Mouse (Mus musculus): ENCODE measurements around the gene A630089N07Rik.
"Not testable (repeated sequence)": the region's sequence is repeated elsewhere in the genome, so short reads cannot be mapped to it uniquely, and the experiment has no call there.

The A630089N07Rik gene

DNA sequence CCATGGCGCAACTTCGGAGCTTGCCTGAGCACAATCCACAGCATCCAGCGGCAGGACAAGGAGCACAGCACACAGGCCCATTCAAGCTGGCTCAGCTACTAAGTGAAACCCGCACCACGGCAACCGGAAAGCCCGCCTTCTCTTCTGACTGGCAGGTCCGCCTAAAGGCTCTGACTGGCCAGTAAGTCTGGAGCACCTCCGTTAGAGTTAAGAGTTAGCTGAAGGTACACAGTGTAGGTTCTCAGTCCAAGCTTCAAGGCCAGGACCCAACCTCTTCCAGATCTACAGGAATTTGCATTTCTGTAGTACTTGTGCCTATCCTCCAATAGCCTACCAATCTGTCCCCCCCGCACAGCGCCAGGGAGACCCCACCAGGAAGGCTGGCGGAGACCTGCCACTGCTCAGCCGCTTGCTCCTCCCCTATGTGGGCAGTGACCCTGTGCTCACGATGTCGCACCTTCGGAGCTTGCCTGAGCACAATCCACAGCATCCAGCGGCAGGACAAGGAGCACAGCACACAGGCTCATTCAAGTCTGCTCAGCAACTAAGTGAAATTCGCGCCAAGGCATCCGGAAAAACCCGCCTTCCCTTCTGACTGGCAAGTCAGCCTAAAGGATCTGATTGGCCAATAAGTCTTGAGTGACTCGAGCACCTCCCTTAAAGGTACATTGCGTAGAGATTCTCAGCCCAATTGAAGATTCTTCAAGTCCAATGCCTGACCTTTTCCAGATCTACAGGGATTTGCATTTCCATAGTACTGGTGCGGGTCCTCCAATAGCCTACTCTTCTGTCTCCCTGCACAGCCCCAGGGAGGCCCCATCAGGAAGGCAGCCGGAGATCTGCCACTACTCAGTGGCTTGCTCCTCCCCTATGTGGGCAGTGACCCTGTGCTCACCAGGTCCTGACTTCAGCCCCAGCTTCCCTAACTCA, at the start of gene A630089N07Rik:
A630089N07Rik (minus strand) TSS at position 562 of the 930 bp plus-strand sequence.
- peak; percentile 66 for DNase-seq (ENCODE audit: low read depth, low spot score)

DNA sequence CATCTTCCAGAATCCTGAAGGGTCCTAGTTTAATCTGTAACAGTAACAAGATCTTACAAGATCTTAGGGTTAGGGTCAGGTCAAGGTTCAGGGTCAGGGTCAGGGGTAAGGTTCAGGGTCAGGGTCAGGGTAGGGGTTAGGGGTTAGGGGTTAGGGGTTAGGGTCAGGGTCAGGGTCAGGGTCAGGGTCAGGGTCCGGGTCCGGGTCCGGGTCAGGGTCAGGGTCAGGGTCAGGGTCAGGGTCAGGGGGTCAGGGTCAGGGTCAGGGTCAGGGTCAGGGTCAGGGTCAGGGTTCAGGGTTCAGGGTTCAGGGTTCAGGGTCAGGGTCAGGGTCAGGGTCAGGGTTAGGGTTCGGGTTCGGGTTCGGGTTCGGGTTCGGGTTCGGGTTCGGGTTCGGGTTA, 24.9 kb upstream of the A630089N07Rik start:
- DNase-seq (ENCODE audit: low read depth, low spot score) = peak; percentile 3

- not testable (repeated sequence) for DNase-seq (ENCODE audit: low read depth, low spot score)
These were observed 731 bp downstream of the A630089N07Rik start for GRCm38 (mm10) chr16:98081550-98081888.

GRCm38 (mm10) chr16:98081140-98081539, 1.1 kb downstream of the A630089N07Rik start:
- DNase-seq (ENCODE audit: low read depth, low spot score) = not testable (repeated sequence)

DNA sequence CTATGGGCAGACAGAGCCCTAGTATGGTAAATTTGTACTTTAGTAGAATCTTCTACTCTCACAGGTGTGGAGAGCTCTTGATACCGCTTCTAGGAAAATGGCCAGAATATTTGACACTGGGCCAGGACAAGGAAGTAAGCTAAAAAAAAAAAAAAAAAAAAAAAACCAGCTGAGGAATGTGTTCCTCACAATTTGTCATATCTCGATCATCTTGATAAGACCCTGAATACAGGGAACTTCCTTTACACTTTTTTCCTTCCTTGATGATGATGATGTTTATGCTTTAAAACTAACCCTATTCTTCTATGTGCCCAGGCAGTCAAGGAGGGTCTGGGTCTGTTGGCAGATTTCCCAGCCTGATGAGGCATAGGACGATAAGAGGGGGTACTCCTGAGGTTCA, 2.9 kb downstream of the A630089N07Rik start:
- DNase-seq (ENCODE audit: low read depth, low spot score) = not testable (repeated sequence)

DNA sequence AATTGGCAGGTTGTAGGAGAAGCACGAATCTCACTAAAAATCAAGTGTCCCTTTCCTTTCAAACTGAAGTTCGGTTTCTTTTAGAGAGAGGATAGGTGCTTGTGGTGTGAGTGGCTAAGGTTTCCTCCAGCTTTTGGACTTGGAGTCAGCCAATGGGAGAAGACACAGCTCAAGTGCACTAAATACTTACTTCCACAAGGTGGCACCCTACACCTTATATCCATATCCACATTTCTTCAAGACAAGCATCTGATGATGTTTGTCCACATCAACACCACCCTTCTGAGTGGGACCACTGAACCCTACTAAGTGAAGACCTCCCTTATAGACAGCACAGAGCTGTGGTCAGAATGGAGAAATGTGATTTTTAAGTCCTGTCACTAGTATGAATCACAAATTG, 40.6 kb downstream of the A630089N07Rik start:
- DNase-seq (ENCODE audit: low read depth, low spot score) = no peak

DNA sequence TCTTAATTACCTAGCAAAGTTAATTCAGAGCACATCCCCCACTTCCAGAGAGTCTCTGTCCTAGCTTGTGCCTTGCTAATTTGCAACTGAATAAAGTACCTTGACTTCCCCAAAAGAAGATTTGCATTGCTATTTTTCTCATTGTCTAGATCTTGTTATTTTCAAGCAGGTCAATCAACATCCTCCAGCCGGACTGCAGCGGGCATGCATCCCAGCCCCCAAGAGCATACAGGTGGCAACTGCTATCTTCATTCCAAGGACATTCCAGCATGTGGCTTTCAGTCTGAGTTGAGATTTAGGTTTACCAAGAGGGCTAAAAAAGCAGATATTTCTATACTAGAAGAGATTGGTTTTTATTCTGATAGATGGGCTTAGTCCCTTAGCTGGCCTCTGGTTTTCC, 47.3 kb downstream of the A630089N07Rik start:
- DNase-seq (ENCODE audit: low read depth, low spot score) = not testable (repeated sequence)

DNA sequence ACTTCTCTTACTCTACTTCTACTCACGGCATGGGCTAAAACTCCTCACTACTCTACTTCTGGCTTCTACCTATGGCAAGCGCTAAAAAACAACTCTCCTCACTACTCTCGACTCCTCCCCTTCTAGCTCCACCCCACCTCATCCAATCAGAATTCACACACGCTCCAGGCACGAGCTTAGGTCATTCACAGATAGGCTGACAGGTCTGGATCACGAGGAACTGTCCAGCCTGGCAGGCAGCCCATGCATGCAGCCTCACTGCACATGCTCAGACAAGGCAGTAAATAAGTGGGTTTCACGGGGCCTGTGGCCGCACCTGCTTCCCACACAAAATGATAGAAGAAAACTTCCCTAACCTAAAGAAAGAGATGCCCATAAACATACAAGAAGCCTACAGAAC, 56.1 kb downstream of the A630089N07Rik start:
- not testable (repeated sequence) for DNase-seq (ENCODE audit: low read depth, low spot score)

GRCm38 (mm10) chr16:98022657-98023345, 59.4 kb downstream of the A630089N07Rik start:
- peak; percentile 74 for DNase-seq (ENCODE audit: low read depth, low spot score)

DNA sequence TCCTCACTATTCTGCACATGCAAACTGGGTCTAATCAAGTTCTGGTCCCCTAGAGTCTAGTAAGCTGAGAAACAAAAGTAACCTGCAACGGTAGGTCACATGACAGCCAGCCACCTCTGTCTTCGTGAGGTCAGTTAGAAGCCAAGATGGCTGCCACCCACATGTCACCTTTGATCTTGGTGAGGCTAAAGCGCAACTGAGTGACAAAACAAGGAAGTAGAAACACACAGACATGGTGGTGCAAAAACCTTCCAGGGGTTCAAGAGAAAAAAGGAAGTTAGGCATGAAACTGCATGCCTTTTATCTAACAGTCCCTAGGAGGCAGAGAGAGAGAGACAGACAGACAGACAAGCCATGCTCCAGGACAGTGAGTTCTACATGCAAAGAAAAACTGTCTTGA, 60.2 kb downstream of the A630089N07Rik start:
- no peak for DNase-seq (ENCODE audit: low read depth, low spot score)

- not testable (repeated sequence) for DNase-seq (ENCODE audit: low read depth, low spot score)
These were observed 84.9 kb downstream of the A630089N07Rik start for GRCm38 (mm10) chr16:97997383-97997731.

GRCm38 (mm10) chr16:97996616-97997382, 85.5 kb downstream of the A630089N07Rik start, which contains the start of gene B230307C23Rik:
TSS of gene B230307C23Rik (plus strand) at chr16:97997315.
- DNase-seq (ENCODE audit: low read depth, low spot score) = peak; percentile 82

DNA sequence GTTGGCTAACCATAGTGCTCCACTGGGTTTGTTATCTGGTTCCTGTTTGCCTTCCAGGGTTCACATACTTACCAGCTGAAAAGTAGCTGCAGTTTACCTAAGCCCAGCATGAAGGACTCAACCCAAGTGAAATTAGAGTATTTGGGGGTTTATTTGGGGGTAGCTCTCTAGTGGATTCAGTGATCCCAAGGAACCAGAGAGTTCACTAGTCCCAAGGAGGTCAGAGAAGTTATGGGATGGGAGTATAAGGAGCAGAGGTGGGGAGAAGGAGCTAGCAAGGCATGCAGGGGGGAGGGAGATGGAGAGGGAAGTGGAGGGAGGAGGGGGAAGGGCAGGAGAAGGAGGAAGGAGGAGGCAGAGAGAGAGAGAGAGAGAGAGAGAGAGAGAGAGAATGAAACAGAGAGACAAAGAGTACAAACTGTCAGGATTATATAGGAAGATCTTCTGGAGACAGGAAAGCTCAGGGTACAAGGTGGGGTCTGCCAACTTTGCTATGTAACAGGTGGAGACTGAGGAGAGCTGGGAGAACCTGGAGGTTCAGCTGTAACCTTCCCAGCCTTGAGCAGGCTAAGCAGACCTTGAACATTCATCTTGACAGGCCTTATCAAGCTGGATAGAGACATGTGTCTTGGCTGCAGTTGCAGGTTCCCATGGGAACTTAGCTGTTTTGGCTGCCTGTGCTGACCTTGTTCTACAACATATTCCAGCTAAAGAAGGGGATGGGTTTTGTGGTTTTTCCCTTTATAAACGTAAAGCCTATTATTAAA, 86.2 kb downstream of the A630089N07Rik start:
- DNase-seq (ENCODE audit: low read depth, low spot score) = no peak

GRCm38 (mm10) chr16:97992477-97992876, 89.8 kb downstream of the A630089N07Rik start:
- not testable (repeated sequence) for DNase-seq (ENCODE audit: low read depth, low spot score)

- no peak for DNase-seq (ENCODE audit: low read depth, low spot score)
These were observed 90.7 kb downstream of the A630089N07Rik start for GRCm38 (mm10) chr16:97991517-97991916.

DNA sequence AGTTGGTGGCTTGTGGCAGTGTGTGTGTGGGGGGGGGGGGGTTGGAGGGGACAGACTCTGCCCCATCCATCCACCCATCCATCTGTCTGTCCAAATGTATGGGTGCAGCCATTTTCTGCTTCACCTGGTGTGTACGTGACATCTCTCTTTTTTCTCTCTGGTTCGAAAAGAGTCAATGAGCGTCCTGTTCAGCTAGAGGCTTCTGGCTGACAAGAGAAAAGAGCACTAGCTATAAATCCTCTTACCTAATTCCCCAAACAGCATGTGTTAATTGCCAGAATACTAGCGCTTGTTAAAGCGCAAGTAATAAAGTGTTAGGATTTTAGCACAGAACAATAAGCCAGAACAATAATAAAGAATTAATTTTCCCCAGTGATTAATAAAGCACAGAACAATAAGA, 97.7 kb downstream of the A630089N07Rik start:
- no peak for DNase-seq (ENCODE audit: low read depth, low spot score)

DNA sequence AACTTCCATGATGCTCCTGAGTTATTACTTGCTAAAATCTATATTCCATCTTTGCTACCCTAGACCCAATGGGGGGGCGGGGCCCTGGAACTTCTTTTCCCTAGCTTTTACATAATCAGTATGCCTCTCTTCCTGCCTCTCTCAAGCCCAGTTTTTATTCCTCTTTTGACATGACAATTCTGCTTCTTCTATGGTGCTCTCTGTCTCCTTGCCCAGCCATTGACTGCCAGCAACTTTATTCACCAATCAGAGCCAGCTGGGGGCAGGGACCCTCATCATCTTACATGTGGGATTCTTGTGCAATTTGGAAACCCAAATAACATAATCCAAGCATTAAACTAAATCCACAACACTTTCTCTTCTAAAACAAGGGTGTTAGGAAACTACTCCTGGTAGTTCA, 100.9 kb downstream of the A630089N07Rik start:
- no peak for DNase-seq (ENCODE audit: low read depth, low spot score)

DNA sequence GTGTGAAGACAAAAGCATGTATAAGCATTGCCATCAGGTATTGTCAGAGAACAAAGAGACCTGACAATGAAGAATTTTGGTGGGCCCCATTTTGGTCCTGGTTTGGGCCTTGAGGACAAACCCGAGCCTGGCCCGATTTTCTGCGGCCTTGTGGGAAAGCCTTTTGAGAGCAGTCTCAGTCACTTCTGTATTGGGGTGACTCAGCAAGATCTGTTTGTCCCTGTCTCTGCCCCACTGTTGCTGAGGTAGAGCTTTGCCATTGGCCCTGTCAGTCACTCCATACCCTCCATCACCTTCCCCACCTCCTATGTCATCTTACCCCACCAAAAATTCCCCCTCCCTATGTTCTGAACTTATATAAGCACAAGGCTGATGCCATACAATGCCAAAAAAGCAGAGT, 104.5 kb downstream of the A630089N07Rik start:
- DNase-seq (ENCODE audit: low read depth, low spot score) = no peak

DNA sequence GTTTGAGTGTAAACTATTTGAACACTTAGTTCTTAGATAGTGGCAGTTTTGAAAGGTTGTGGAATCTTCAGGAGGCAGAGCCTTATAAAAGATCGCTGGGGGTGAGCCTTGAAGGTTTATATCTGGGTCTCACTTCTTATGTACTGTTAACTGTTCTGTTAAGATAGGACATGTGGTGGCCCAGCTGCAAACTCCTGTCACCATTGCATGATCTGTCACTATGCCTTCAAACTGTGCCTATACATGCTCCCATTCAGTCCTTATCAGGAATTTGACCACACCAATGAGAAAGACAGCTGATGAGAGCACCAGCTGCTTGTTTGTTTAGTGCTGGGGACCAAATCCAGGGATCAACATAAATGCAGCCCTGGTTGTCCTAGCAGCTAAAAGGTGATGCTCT, 105.0 kb downstream of the A630089N07Rik start:
- DNase-seq (ENCODE audit: low read depth, low spot score) = no peak

GRCm38 (mm10) chr16:97963956-97964540, 118.2 kb downstream of the A630089N07Rik start:
- no peak for DNase-seq (ENCODE audit: low read depth, low spot score)
